Mouse (Mus musculus) thymus, postnatal 36 days (tissue): Measurements from ENCODE around the gene Vac14.

Experiments
- DNase-seq, 2 experiments: peaks; one replicate each; pipeline ENCODE4 v3.0.0; 2022; ENCODE audit warnings: mixed read lengths in 2 of 2

Vac14 gene

GRCm38 (mm10) chr8:110718969-110719670 lies 100.7 kb downstream of the Vac14 start:
- peak in 1 of 2 experiments; percentile 22 for DNase-seq

GRCm38 (mm10) chr8:110719898-110720653 lies 101.7 kb downstream of the Vac14 start:
- no peak for DNase-seq

GRCm38 (mm10) chr8:110720685-110721598 lies 102.6 kb downstream of the Vac14 start, which contains the start of gene Mtss1l:
Mtss1l (plus strand) TSS chr8:110721476.
- DNase-seq = peak; percentile 18 to 36

- DNase-seq = peak; percentile 20 to 32
Observed at GRCm38 (mm10) chr8:110721606-110722413, 103.4 kb downstream of the Vac14 start.

GRCm38 (mm10) chr8:110722414-110723011 lies 104.1 kb downstream of the Vac14 start:
- DNase-seq = no peak

GRCm38 (mm10) chr8:110724493-110724892 lies 106.1 kb downstream of the Vac14 start:
- no peak for DNase-seq

GRCm38 (mm10) chr8:110725084-110725838 lies 106.9 kb downstream of the Vac14 start:
- DNase-seq = no peak

GRCm38 (mm10) chr8:110726893-110727292 lies 108.5 kb downstream of the Vac14 start:
- peak; percentile 60 for DNase-seq

GRCm38 (mm10) chr8:110731346-110731859 lies 113.0 kb downstream of the Vac14 start:
- DNase-seq = no peak

- DNase-seq = no peak
Observed at GRCm38 (mm10) chr8:110733036-110733435, 114.7 kb downstream of the Vac14 start.

GRCm38 (mm10) chr8:110738591-110739195 lies 120.3 kb downstream of the Vac14 start:
- no peak for DNase-seq

GRCm38 (mm10) chr8:110740629-110741175 lies 122.3 kb downstream of the Vac14 start:
- no peak for DNase-seq

- DNase-seq = peak in 1 of 2 experiments; percentile 1
Observed at GRCm38 (mm10) chr8:110741816-110742451, 123.5 kb downstream of the Vac14 start.

GRCm38 (mm10) chr8:110742452-110742818 lies 124.0 kb downstream of the Vac14 start:
- DNase-seq = no peak

GRCm38 (mm10) chr8:110745162-110745561 lies 126.8 kb downstream of the Vac14 start:
- no peak for DNase-seq

GRCm38 (mm10) chr8:110746661-110747060 lies 128.3 kb downstream of the Vac14 start:
- no peak for DNase-seq

- DNase-seq = no peak
Observed at GRCm38 (mm10) chr8:110749500-110750170, 131.2 kb downstream of the Vac14 start.

GRCm38 (mm10) chr8:110750269-110750668 lies 131.9 kb downstream of the Vac14 start:
- DNase-seq = no peak

GRCm38 (mm10) chr8:110751490-110751889 lies 133.1 kb downstream of the Vac14 start:
- no peak for DNase-seq
